9 mouse cellular contexts compared by ENCODE assay signal in the genomic region with DNA sequence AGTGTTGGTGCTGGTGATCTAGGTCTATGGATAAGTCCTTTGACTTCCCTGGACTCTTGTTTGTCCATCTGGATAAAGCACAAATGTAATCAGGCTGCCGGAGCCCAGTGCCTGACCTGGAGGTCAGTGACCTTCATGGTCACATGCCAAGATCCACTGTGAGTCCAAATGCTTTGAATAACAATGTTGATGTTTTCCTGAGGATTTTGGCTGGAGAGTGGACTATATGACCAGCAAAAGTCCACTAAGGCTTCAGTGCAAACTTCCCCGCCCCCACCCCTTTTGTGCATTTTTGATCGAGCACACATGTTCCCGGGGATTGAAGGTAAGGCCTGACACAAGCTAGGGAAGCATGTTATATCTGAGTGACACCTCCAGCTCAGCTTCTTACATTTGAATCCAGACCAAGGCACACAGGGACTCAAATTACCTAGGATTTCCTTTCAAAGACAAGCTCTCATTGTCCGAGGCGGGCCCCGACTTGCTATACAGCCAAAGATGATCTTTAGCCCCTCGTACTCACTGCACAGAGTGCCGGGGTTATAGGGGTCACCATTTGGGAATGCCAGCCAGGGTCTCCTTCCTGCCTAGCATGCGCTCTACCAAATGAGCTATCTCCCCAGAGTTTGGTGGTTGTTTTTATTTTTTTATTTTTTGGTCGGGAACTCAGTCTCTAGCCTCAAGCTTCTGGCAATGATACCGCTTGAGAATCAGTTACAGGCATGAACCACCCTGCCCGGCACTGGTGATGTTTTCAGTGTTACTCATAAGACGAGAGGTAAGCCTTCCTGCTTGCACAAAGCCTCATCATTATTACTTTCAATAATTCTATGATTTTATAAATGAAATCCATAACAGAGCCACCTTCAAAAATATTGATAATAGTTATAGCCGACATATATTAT. TPM values are rescaled to one million over a fixed set of nuclear protein-coding genes. Genes with fewer than 3 reads are reported as not detected.
DNase-seq lines count a peak whose midpoint lies in the region; ATAC-seq and TF ChIP-seq lines count a peak whose summit lies in the region.
"Had no signal": no experiment of that assay in that cellular context is flagged by ENCODE, and none has a peak within 500 bp of the region (broad histone marks: within the 10 kb centered on the region; RNA-seq: fewer than 3 reads in every experiment).

No protein-coding gene starts in this region.

- H3K9me3 ChIP-seq in embryonic facial prominence, embryonic 11.5 days (replicated peaks; ENCODE audit: control insufficient read depth, low read length) = no peaks in the 10 kb centered on the region
- H3K9me3 ChIP-seq in forebrain, embryonic 11.5 days (ENCODE audit: control insufficient read depth, low read length) = no peaks in the 10 kb centered on the region

- no peak overlapping the region for H3K27ac ChIP-seq in embryonic facial prominence, embryonic 11.5 days (replicated peaks; ENCODE audit: low read depth, low read length)
- no peak overlapping the region for H3K27ac ChIP-seq in forebrain, embryonic 11.5 days (ENCODE audit: low read depth, low read length)

- intact Hi-C loops in heart, postnatal 25 days (cut with DNase I) = no loop called here

- ATAC-seq in embryonic facial prominence, embryonic 11.5 days (replicated peaks; ENCODE audit: insufficient number of reproducible peaks, low FRiP score, low TSS enrichment, low read depth) = no peak; the same call in 1 of the 2 replicates
- no peak for ATAC-seq in megakaryocyte-erythroid progenitor cell, adult 5-6 weeks (replicated peaks; ENCODE audit: low FRiP score, low TSS enrichment, poor library complexity, severe bottlenecking)
- no peak for ATAC-seq in forebrain, embryonic 11.5 days (replicated peaks; ENCODE audit: low FRiP score)

- H3K79me2 ChIP-seq in C2C12 (ENCODE audit: control insufficient read depth, insufficient read depth) = no peaks in the 10 kb centered on the region

- no peaks in the 10 kb centered on the region for H3K36me3 ChIP-seq in C2C12 (ENCODE audit: control insufficient read depth, insufficient read depth)
- no peaks in the 10 kb centered on the region for H3K36me3 ChIP-seq in embryonic facial prominence, embryonic 11.5 days (replicated peaks; ENCODE audit: control insufficient read depth, insufficient read depth, low read depth, low read length)
- H3K36me3 ChIP-seq in forebrain, embryonic 11.5 days (ENCODE audit: control insufficient read depth, insufficient read depth, low read length) = no peaks in the 10 kb centered on the region

- no peak overlapping the region for H3K9ac ChIP-seq in embryonic facial prominence, embryonic 11.5 days (replicated peaks; ENCODE audit: low read length)
- no peak overlapping the region for H3K9ac ChIP-seq in forebrain, embryonic 11.5 days (ENCODE audit: low read length)

- no peaks in the 10 kb centered on the region for H3K27me3 ChIP-seq in C2C12 (ENCODE audit: control insufficient read depth, insufficient read depth, insufficient read length)
- H3K27me3 ChIP-seq in embryonic facial prominence, embryonic 11.5 days (ENCODE audit: control insufficient read depth, insufficient read depth, low read length) = no peaks in the 10 kb centered on the region
- H3K27me3 ChIP-seq in forebrain, embryonic 11.5 days (ENCODE audit: control insufficient read depth, insufficient read depth, low read length) = no peaks in the 10 kb centered on the region

- no peak overlapping the region for H3K4me3 ChIP-seq in C2C12 (ENCODE audit: insufficient read depth, poor library complexity, severe bottlenecking)
- H3K4me3 ChIP-seq in embryonic facial prominence, embryonic 11.5 days (ENCODE audit: low read depth, low read length) = no peak overlapping the region
- H3K4me3 ChIP-seq in forebrain, embryonic 11.5 days (ENCODE audit: low read depth, low read length) = no peak overlapping the region

- peak; percentile 93 for DNase-seq in heart, adult 11 months
- no peak for DNase-seq in heart, postnatal 25 days (ENCODE audit: low spot score)
- peak; percentile 42 for DNase-seq in embryonic facial prominence, embryonic 11.5 days (ENCODE audit: low spot score)
- DNase-seq in kidney, postnatal 14 days = peak; percentile 85
- DNase-seq in cerebellum, postnatal 36 days = no peak
- no peak for DNase-seq in forebrain, embryonic 11.5 days (ENCODE audit: low spot score)
- DNase-seq: cerebellum, adult 8-10 months had no signal

- TF ChIP-seq CTCF in C2C12 (IDR thresholded peaks at IDR 0.05; ENCODE audit: control insufficient read depth, insufficient read depth, insufficient read length) = no peak

- 23% methylated on average over 15 of the region's 15 CpGs for WGBS in embryonic facial prominence, embryonic 11.5 days
- 50% methylated on average over 15 of the region's 15 CpGs for WGBS in forebrain, embryonic 11.5 days

- no peaks in the 10 kb centered on the region for H3K79me3 ChIP-seq in C2C12 (ENCODE audit: low read depth)

- H3K4me2 ChIP-seq in embryonic facial prominence, embryonic 11.5 days (ENCODE audit: low read depth, low read length) = no peak overlapping the region
- no peak overlapping the region for H3K4me2 ChIP-seq in forebrain, embryonic 11.5 days (ENCODE audit: low read depth, low read length, severe bottlenecking)

- H3ac ChIP-seq in C2C12 (ENCODE audit: control insufficient read depth, insufficient read length, low read depth) = peak overlapping the region; percentile 24

- H3K4me1 ChIP-seq in embryonic facial prominence, embryonic 11.5 days (ENCODE audit: control insufficient read depth, insufficient read depth, low read length) = no peaks in the 10 kb centered on the region; the same call in 1 of the 2 replicates
- H3K4me1 ChIP-seq in forebrain, embryonic 11.5 days (replicated peaks; ENCODE audit: control insufficient read depth, insufficient read depth, low read length) = no peaks in the 10 kb centered on the region

TF ChIP-seq in C2C12, 6 proteins besides CTCF, POLR2A, EP300 and RAD21:
- TF ChIP-seq USF1 (IDR thresholded peaks at IDR 0.05; ENCODE audit: low read depth) (peak; percentile 41), CEBPB (IDR thresholded peaks at IDR 0.05; ENCODE audit: low read depth) (no peak)

RNA-seq across cellular contexts. Expression of a gene that starts 47.3 kb away (rescaled TPM):
- 10 to 100 TPM; 41.8 to 48.6 TPM for total RNA-seq in heart, postnatal 25 days (2021)
- polyA plus RNA-seq in C2C12 (2012; fragmentation: generic; extraction: Trizol) = 362 TPM
- polyA plus RNA-seq in embryonic facial prominence, embryonic 11.5 days (2014; fragmentation: Nextera tagmentation; extraction: Ambion mirVana) = 1,087 and 1,113 TPM in 2 replicates
- total RNA-seq in megakaryocyte-erythroid progenitor cell, adult 5-6 weeks (2014; fragmentation: Nextera tagmentation) = 29.9 and 35.0 TPM in 2 replicates
- total RNA-seq in megakaryocyte-erythroid progenitor cell, adult 5-6 weeks (2017) = 25.8 and 27.0 TPM in 2 replicates
- polyA plus RNA-seq in forebrain, embryonic 11.5 days (2014; fragmentation: Nextera tagmentation; extraction: Ambion mirVana) = 954 and 974 TPM in 2 replicates

Comparison
In these comparisons a context has a peak if more than half of its experiments do, and no peak if none do; other contexts are left out.
1. DNase-seq: peak in heart, adult 11 months (single experiment), embryonic facial prominence, embryonic 11.5 days (single experiment) and kidney, postnatal 14 days (single experiment); none in heart, postnatal 25 days (single experiment), cerebellum, postnatal 36 days (0 of 2) and forebrain, embryonic 11.5 days (single experiment).